Mouse (Mus musculus): ENCODE data around the gene Ciao2a.

Gene Ciao2a

GRCm38 (mm10) chr9:66126456-66127192 is at the start of gene Ciao2a, which contains the start of gene Snx1:
Ciao2a (plus strand) TSS chr9:66126611.
Snx1 (minus strand) TSS chr9:66126587.
- ChIA-PET CTCF (interaction anchor here in 2 of 4 experiments (0.5 to 1.5 kb wide), 6 partner anchors 9 to 1741 kb away, joined by 3 to 4 read pairs (median 3); partner anchors contain the start of gene Megf11 (in 1 of the 2)), POLR2A (interaction anchor here (0.6 to 2.2 kb wide), 17 partner anchors 9 to 819 kb away, joined by 3 to 11 read pairs (median 3); partner anchors contain the start of genes Aph1c (in 1 of the 4), Rps27l (in 1 of the 4) and Zfp609 (in 1 of the 4))

DNA sequence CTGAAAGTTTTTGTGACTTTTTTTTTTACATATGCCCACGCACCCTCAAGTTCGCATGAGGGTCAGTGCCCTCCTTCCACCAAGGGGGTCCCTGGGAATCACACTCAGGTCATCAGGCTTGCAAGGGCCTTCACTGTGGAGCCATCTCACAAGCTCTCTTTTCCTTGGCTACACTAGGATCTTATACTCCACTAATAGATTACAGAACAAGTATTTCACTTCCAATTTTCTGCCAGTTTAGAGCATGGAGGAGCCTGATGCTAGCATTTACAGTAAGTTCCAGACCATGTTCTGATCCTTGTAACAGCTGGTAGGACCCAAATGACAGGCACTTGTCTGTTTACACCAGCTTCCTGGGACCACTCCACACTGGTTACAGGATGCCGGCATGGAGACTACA is 48.3 kb upstream of the Ciao2a start:
- CTCF ChIA-PET = interaction anchor here in 3 of 4 experiments (0.5 to 2.4 kb wide), 6 partner anchors 10 to 81 kb away, joined by 3 to 16 read pairs (median 6); no protein-coding TSS in a partner anchor
- POLR2A ChIA-PET = interaction anchor here in 3 of 4 experiments (0.9 to 1.6 kb wide), 9 partner anchors 9 to 28 kb away, joined by 3 to 8 read pairs (median 4); no protein-coding TSS in a partner anchor

GRCm38 (mm10) chr9:66078493-66078892 is 47.9 kb upstream of the Ciao2a start:
- CTCF ChIA-PET = interaction anchor here in 3 of 4 experiments (0.5 to 2.4 kb wide), 5 partner anchors 10 to 80 kb away, joined by 3 to 16 read pairs (median 3); no protein-coding TSS in a partner anchor
- POLR2A ChIA-PET = interaction anchor here in 3 of 4 experiments (0.9 to 1.6 kb wide), 9 partner anchors 8 to 27 kb away, joined by 3 to 8 read pairs (median 4); no protein-coding TSS in a partner anchor

DNA sequence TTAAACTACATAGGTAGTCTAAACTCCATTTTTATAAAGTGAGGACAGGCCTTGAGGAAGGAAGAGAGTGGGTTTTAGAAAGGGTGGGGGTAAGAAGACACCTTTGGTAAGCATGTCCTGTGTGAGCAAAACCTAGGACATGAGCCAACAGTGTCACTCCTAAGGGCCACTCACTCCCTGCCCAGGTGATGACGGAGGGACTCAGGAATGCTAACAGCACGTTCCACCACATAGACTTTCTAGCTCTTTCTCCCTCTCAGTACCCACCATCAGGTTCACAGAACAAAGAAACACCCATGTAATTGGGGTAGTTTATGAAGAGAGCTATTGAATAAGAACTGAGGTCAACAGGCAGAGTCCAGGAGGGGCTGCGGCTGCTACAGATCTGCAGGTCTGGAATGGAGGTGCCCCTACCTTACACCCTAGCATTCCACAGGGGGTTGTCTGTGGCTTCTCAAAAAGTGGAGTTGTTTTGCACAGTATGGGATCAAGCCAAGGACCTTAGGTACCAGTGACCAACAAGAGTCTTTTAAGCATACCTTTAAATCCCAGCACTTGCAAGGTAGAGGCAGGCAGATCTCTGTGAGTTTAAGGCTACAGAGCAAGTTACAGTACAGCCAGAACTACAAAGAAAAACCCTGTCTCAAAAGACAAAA is 45.5 kb upstream of the Ciao2a start:
- POLR2A ChIA-PET = interaction anchor here in 1 of 4 experiments (1.4 kb wide), 1 partner anchor 44 kb away, joined by 4 read pairs; no protein-coding TSS in a partner anchor
- CTCF ChIA-PET = no interaction called here

- POLR2A ChIA-PET = interaction anchor here in 1 of 4 experiments (0.8 to 1.4 kb wide), 4 partner anchors 9 to 43 kb away, joined by 3 to 4 read pairs (median 3); no protein-coding TSS in a partner anchor
- CTCF ChIA-PET = no interaction called here
These were observed 44.4 kb upstream of the Ciao2a start for GRCm38 (mm10) chr9:66081999-66082398.

GRCm38 (mm10) chr9:66084171-66084570 is 42.2 kb upstream of the Ciao2a start:
- ChIA-PET POLR2A (interaction anchor here in 1 of 4 experiments (1.7 kb wide), 1 partner anchor 111 kb away, joined by 4 read pairs; no protein-coding TSS in a partner anchor), CTCF (no interaction called here)

GRCm38 (mm10) chr9:66087062-66087461 is 39.3 kb upstream of the Ciao2a start:
- ChIA-PET CTCF (interaction anchor here (0.5 to 3.3 kb wide), 7 partner anchors 19 to 482 kb away, joined by 3 to 22 read pairs (median 5); no protein-coding TSS in a partner anchor), POLR2A (interaction anchor here in 2 of 4 experiments (1.0 to 1.8 kb wide), 5 partner anchors 9 to 38 kb away, joined by 3 to 4 read pairs (median 3); no protein-coding TSS in a partner anchor)

DNA sequence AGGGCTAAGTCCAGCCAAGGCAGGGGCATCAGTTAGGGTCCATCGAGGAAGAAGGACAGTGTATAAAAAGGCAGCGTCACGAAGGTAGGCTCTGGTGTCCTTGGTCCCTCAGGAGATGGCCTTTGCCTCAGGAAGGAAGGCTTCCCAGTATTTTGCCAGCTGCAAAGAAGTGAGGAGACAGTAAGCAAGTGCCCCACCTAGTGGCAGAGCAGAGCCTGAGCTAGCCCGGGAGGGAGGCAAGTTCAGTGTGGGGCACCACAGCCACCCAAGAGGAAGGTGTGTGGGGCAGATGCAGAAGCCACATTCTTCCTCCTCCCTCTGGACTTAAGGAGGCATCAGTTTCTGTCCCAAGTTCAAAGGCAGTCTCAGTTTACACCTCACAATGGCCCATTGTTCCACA is 38.0 kb upstream of the Ciao2a start:
- ChIA-PET CTCF (interaction anchor here (0.5 to 3.3 kb wide), 26 partner anchors 10 to 490 kb away, joined by 3 to 22 read pairs (median 4); partner anchors contain the start of gene Dapk2 (in 1 of the 4)), POLR2A (interaction anchor here in 2 of 4 experiments (0.7 to 1.6 kb wide), 11 partner anchors 9 to 483 kb away, joined by 3 to 5 read pairs (median 3); partner anchors contain the start of genes Ciao2a (in 1 of the 2), Csnk1g1 (in 1 of the 2), Snx1 (in 1 of the 2) and Trip4 (in 1 of the 2))

DNA sequence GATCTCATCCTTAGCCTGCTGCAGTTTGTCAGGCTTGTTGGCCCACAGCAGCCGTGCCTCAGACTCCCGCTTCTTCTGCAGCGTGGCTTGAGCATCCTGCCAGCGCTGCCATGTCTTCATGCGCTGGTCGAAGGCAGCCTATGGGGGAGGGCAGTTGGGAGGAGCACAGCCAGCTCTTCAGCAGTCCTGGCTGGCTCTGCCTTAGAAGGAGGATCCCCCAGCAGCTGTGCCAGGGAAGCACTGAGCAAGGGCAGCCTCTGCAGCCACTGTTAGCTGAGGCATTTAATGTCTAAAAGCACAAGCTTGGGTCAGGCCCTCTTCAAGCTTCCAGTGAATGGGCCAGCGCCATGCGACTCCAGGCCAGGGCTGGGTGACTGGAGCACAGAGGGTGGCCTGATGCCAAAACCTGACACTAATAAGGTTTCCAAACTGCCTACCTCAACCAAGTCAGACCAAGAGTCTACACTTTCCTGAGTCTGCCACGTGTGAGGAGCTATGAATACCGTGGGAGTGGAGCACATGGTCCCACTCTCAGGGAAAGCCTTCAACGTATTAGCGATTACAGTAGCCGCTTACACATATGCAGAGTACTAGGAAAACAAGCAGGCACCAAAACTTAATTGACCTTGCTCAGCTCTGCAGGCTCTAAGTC is 35.7 kb upstream of the Ciao2a start:
- ChIA-PET POLR2A (interaction anchor here in 3 of 4 experiments (0.6 to 1.8 kb wide), 14 partner anchors 9 to 735 kb away, joined by 3 to 8 read pairs (median 3); partner anchors contain the start of genes Ciao2a (in 1 of the 3) and Snx1 (in 1 of the 3)), CTCF (interaction anchor here in 3 of 4 experiments (0.6 to 1.3 kb wide), 5 partner anchors 37 to 629 kb away, joined by 3 to 5 read pairs (median 3); no protein-coding TSS in a partner anchor)

DNA sequence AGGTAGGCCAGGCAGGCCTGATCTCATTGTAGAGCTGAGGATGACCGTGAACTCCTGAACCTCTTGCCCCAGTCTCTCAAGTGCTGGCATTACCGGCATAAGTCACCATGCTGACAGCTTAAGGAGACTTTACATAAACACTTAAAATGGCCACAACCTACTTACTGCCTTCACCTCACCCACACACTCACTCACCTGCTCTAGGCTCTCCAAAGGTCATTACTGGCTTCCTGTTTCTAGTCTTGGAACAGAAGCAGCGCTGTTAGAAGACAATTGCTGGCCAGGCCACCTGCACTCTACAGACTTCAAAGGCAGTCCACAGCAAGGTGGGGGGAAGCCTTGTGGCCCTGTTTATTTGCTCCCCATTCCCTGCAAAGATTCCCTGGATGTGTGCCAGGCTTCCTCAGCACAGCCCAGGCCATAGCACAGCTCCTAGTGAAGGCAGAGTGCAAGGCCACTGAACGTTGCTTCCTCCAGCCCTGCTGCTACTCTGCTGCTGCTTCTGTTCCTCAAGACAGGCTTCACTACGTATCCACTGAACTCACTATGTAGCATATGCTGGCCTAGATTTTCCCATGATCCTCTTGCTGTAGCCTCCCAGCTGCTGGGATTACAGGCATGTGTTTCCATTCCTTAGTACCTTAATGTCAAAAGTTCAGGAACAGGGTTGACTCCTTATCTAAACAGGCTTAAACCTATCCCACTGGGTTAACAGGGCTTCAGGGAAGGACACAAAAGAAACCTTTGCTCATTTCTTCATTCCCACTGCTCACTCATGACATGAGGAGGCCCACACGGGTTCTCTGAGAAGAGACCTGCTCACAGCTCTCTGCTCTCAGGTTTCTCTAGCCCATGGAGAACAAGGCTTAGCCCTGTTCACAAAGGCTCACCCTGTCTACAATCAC is 34.8 kb upstream of the Ciao2a start:
- ChIA-PET CTCF (interaction anchor here in 3 of 4 experiments (0.5 to 1.3 kb wide), 6 partner anchors 41 to 629 kb away, joined by 3 to 5 read pairs (median 4); no protein-coding TSS in a partner anchor), POLR2A (interaction anchor here in 3 of 4 experiments (0.5 to 4.1 kb wide), 19 partner anchors 9 to 330 kb away, joined by 3 to 12 read pairs (median 3); partner anchors contain the start of genes Ciao2a (in 1 of the 3) and Snx1 (in 1 of the 3))

GRCm38 (mm10) chr9:66092664-66093063 is 33.7 kb upstream of the Ciao2a start:
- ChIA-PET CTCF (no interaction called here), POLR2A (interaction anchor here in 2 of 4 experiments (1.2 to 4.1 kb wide), 9 partner anchors 10 to 202 kb away, joined by 3 to 12 read pairs (median 5); partner anchors contain the start of genes Ciao2a (in 1 of the 2) and Snx1 (in 1 of the 2))

DNA sequence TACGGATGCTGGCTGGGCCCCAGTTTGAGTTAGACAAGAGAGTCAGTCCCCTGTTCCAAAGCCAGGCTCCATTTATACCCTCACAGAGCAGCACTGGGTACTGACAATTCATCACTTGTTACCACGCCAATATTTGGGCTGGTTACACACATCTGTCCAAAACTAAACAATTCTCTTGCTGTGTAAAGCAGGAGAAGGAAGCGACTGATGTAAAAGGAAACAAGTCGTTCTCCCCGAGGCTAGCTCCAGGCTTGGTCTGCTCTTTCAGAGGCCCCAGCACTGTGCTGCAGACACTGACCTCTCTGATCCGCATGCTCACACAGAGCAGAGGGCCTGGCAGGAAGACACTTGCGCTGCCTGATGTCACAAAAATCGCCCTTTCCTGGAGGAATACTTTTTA is 24.8 kb upstream of the Ciao2a start:
- ChIA-PET POLR2A (interaction anchor here in 1 of 4 experiments (0.6 to 2.8 kb wide), 4 partner anchors 9 to 22 kb away, joined by 3 to 7 read pairs (median 4); no protein-coding TSS in a partner anchor), CTCF (interaction anchor here in 1 of 4 experiments (1.3 kb wide), 1 partner anchor 13 kb away, joined by 5 read pairs; no protein-coding TSS in a partner anchor)

DNA sequence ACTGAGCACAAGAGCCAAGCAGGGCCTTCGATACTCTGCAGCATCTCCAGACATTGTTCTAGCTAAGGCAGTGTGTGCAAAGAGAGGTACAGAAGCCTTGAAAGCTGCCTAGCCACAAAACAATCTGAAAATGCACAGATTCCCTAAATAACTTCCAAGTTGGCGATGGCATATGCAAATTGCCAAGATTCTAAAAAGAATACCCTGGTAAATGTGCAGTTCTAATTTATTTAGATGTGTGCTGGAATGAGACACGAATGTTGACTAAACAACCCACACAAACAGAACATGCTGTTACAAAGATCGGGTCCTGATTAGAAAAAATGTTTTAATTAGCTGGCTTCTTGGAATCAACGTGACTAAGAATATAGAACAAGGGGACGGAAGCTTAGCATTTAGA is 23.7 kb upstream of the Ciao2a start:
- CTCF ChIA-PET = interaction anchor here in 2 of 4 experiments (0.6 to 1.1 kb wide), 2 partner anchors 41 to 503 kb away, joined by 3 to 5 read pairs; no protein-coding TSS in a partner anchor
- POLR2A ChIA-PET = interaction anchor here in 2 of 4 experiments (0.6 to 2.8 kb wide), 7 partner anchors 8 to 52 kb away, joined by 3 to 7 read pairs (median 3); no protein-coding TSS in a partner anchor

- ChIA-PET POLR2A (interaction anchor here in 2 of 4 experiments (0.8 to 2.2 kb wide), 6 partner anchors 11 to 20 kb away, joined by 3 to 12 read pairs (median 5); no protein-coding TSS in a partner anchor), CTCF (interaction anchor here in 3 of 4 experiments (0.6 to 1.4 kb wide), 4 partner anchors 16 to 931 kb away, joined by 3 to 4 read pairs (median 3); no protein-coding TSS in a partner anchor)
These were observed 21.8 kb upstream of the Ciao2a start for GRCm38 (mm10) chr9:66104601-66105000.

GRCm38 (mm10) chr9:66105168-66105567 is 21.2 kb upstream of the Ciao2a start:
- ChIA-PET CTCF (interaction anchor here (0.5 to 1.4 kb wide), 6 partner anchors 11 to 930 kb away, joined by 3 to 14 read pairs (median 3); no protein-coding TSS in a partner anchor), POLR2A (interaction anchor here in 3 of 4 experiments (1.0 to 2.2 kb wide), 9 partner anchors 11 to 27 kb away, joined by 3 to 12 read pairs (median 5); partner anchors contain the start of genes Ciao2a (in 1 of the 3) and Snx1 (in 1 of the 3))

DNA sequence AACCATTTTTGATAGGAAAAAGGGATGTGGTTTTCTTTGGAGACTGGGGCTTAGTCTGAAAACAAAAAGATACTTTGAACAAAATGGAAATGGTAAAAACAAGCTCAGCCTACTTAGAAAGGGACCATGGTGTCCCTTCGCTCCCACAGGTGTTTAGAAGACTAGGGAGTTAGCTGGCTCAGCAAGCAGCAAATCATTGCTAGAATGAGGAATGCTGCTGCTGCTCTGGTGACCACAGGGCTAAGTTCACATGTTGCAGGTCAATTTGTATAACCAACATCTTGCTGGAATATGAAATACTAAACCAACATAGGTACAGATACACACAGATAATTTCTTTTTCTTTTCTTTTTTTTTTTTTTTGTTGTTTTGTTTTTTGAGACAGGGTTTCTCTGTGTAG is 16.8 kb upstream of the Ciao2a start:
- CTCF ChIA-PET = no interaction called here
- POLR2A ChIA-PET = interaction anchor here in 1 of 4 experiments (1.4 to 1.6 kb wide), 3 partner anchors 7 to 17 kb away, joined by 4 to 5 read pairs (median 4); no protein-coding TSS in a partner anchor
